Mouse (Mus musculus) hindbrain, postnatal 0 days (tissue): ENCODE results near the gene Kcnk18. TPM values are rescaled to one million over a fixed set of nuclear protein-coding genes. Genes with fewer than 3 reads are reported as not detected.

ENCODE experiments used
- ATAC-seq: fragments of 200-750 bp; cut with Nextera tagmentation; 2 replicates; pipeline ENCODE4 v1.8.0; 2017; ENCODE audit warnings: mild to moderate bottlenecking, moderate TSS enrichment, moderate library complexity
- DNase-seq: peaks from one replicate; pipeline ENCODE4 v3.0.0-alpha.2; 2015; ENCODE audit warnings: low spot score
- H3K27ac ChIP-seq: fragments of 300-500 bp; sonication (generic); 2 replicates; pipeline ENCODE4 v1.5.1; 2014; ENCODE audit warnings: mild to moderate bottlenecking
- H3K27me3 ChIP-seq: fragments of 300-500 bp; sonication (generic); 2 replicates; pipeline ENCODE4 v1.6.1; 2014; ENCODE audit warnings: low read length, mixed read lengths; ENCODE audit not compliant: insufficient read depth
- H3K36me3 ChIP-seq: fragments of 300-500 bp; sonication (generic); 2 replicates; pipeline ENCODE4 v1.6.1; 2014; ENCODE audit warnings: low read length, mixed read lengths; ENCODE audit not compliant: insufficient read depth
- H3K4me1 ChIP-seq: fragments of 300-500 bp; sonication (generic); 2 replicates; pipeline ENCODE4 v1.6.1; 2014; ENCODE audit warnings: antibody characterized with exemption, low read length, mixed read lengths; ENCODE audit not compliant: insufficient read depth
- H3K4me2 ChIP-seq: fragments of 300-500 bp; sonication (generic); 2 replicates; pipeline ENCODE4 v1.6.1; 2014; ENCODE audit warnings: low read depth, mild to moderate bottlenecking, low read length, moderate library complexity, mixed read lengths
- H3K4me3 ChIP-seq: fragments of 300-500 bp; sonication (generic); 2 replicates; pipeline ENCODE4 v1.5.1; 2014; ENCODE audit warnings: low read length
- H3K9ac ChIP-seq: fragments of 300-500 bp; sonication (generic); replicated peaks from 2 replicates; pipeline ENCODE4 v1.6.1; 2014; ENCODE audit warnings: mild to moderate bottlenecking, low read length, moderate library complexity, mixed read lengths
- H3K9me3 ChIP-seq: fragments of 300-500 bp; sonication (generic); 2 replicates; pipeline ENCODE4 v1.6.1; 2016; ENCODE audit warnings: low read length, mixed read lengths
- CTCF ChIP-seq: IDR thresholded peaks from 2 replicates; pipeline ENCODE4 v1.5.1; 2016; ENCODE audit warnings: antibody characterized with exemption, control low read depth, low read depth
- WGBS: fragments of 180-500 bp; shearing (Covaris S2); extraction: QIAGEN DNeasy Blood & Tissue Kit; methylation state at CpG from one replicate; pipeline ENCODE4 v1.1.7; 2014; 5-methylcytosine and 5-hydroxymethylcytosine counted together
- polyA plus RNA-seq: library from polyadenylated mRNA; unstranded; fragments of >200 nt; fragmentation: Nextera tagmentation; extraction: Ambion mirVana; gene quantifications from 2 replicates; pipeline ENCODE4 v1.2.1, GENCODE M21; 2015
- total RNA-seq: library from RNA; depleted of rRNA; stranded (reverse); fragments of >200 nt; gene quantifications from 2 replicates; pipeline ENCODE4 v1.2.3, GENCODE M21; 2014

Gene Kcnk18
- total and polyA plus RNA-seq, 2 experiments from 2014 or later, result not detected

DNA sequence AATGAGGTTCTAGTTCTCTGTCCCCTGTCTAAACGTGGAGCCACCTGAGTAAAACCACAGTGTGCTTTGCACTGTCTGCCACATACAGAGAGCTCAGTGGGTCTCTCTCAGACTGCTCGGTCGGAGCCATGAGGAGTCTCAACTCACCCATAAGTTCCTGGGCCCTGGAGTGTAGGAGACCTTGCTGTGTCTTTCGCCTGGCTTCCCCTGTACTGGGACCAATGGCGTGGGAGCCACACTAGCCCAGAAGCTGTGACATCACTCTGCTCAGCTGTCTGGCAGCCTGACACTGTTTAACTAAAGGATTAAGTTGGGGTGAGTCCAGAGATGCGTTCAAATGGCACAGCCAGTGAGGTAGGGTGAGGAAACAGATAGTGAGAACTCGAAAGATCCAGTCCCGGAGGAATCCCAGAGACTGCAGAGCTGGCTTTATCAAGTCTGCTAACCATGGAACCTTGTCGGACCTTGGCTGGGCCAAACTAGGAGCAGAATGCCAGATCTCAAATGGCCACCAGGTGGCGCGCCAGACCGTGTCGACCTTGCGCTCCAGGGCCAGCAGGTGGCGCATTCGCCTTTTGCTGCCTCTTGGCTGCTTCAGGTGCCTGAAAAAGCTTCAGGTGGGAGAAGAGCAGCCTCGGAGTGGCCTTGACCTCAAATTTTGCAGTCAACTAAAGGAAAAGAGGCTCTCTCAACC lies 20.3 kb downstream of the Kcnk18 start:
- Histone ChIP-seq H3K4me1 (no peaks in the 10 kb centered on the region), H3K4me2 (no peak overlapping the region)

DNA sequence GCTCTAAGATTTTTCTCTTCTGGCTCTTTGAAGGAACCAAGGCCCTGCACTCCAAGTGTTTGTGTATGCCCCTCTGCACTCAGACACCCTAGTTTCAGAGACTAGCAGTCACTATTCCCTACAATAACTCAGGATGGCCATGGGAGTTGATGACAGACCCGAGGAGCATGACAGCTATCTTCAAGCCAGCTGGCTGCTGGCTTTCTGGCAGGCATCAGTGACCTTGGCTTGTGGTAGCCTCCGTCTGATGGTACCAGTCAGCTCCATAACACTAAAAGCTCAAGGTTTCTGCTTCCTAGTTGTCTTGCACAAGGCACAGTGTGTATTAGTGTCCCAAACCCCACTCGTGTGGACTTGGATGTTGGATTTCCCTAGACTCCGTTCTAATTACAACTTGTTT lies 23.0 kb downstream of the Kcnk18 start:
- no peaks in the 10 kb centered on the region for H3K27me3 ChIP-seq
- H3K27ac ChIP-seq, result no peak overlapping the region
- ATAC-seq (no peak), DNase-seq (no peak)
- H3K36me3 ChIP-seq, result no peaks in the 10 kb centered on the region
- no peak overlapping the region for H3K4me2 ChIP-seq
- WGBS, result 85% methylated on average over 4 of the region's 4 CpGs
- no peak for TF ChIP-seq CTCF
- H3K4me3 ChIP-seq, result no peak overlapping the region
- no peaks in the 10 kb centered on the region for H3K9me3 ChIP-seq
- H3K9ac ChIP-seq, result no peak overlapping the region
- H3K4me1 ChIP-seq, result no peaks in the 10 kb centered on the region

More for the DNA sequence above, 20.3 kb downstream of the Kcnk18 start:
- Histone ChIP-seq H3K9me3 (no peaks in the 10 kb centered on the region), H3K27me3 (no peaks in the 10 kb centered on the region), H3K4me3 (no peak overlapping the region), H3K9ac (no peak overlapping the region), H3K36me3 (no peaks in the 10 kb centered on the region), H3K27ac (no peak overlapping the region)
- 26% methylated on average over 17 of the region's 17 CpGs for WGBS
- ATAC-seq (peak; percentile 57), DNase-seq (peak; percentile 90)
- peak; percentile 100 for TF ChIP-seq CTCF

DNA sequence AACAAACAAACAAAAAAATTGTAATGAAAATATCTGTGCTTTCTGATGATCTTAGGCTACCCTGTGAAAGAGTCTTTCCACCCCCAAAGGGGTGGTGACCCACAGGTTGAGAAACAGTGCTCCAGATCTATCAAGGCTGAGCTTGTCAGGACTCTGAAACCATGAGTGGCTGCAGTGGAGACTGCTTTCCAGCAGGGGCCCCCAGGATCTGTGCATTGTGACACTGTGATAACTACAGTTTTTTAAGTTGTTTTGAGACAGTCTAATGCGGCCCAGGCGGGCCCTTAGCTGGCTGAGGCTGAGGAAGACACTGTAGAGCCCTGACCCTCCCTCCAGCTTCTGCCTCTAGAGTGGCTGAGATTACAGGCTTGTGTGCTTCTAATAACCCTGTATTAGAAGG lies 24.0 kb downstream of the Kcnk18 start:
- WGBS, result 87% methylated on average over 2 of the region's 2 CpGs
- Histone ChIP-seq H3K36me3 (no peaks in the 10 kb centered on the region), H3K9me3 (no peaks in the 10 kb centered on the region), H3K27me3 (no peaks in the 10 kb centered on the region), H3K27ac (no peak overlapping the region), H3K4me3 (no peak overlapping the region), H3K4me2 (no peak overlapping the region), H3K9ac (no peak overlapping the region), H3K4me1 (no peaks in the 10 kb centered on the region)
- no peak for TF ChIP-seq CTCF
- ATAC-seq (no peak), DNase-seq (no peak)

DNA sequence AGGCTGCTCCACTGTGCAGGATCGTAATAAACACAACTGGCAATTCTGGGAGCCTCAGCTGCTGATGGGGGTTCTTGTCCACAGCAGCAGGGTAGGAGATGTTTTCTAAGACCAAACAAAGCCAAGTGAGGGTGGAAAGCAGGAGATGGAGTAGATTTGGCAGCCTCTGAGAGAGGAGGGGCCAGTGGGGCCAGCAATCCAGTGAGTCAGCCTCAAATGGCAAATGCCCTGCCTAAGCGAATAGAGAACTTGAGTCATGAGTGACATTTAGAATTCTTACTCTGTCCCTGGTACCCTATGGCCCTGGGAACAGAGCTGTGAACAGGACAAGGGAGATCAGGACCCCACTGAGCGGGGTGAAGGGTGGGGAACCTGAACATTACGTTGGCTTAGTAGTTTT lies 29.1 kb downstream of the Kcnk18 start:
- Histone ChIP-seq H3K9me3 (no peaks in the 10 kb centered on the region), H3K27me3 (no peaks in the 10 kb centered on the region), H3K4me1 (no peaks in the 10 kb centered on the region), H3K27ac (no peak overlapping the region), H3K4me3 (no peak overlapping the region), H3K36me3 (no peaks in the 10 kb centered on the region), H3K9ac (no peak overlapping the region), H3K4me2 (no peak overlapping the region)
- no peak for TF ChIP-seq CTCF
- WGBS, result 80% methylated on average over 4 of the region's 4 CpGs
- no peak for ATAC-seq
- DNase-seq, result no peak

- DNase-seq, result no peak
- peak; percentile 10; the same call in 1 of the 2 replicates for TF ChIP-seq CTCF
- Histone ChIP-seq H3K9ac (no peak overlapping the region), H3K4me2 (no peak overlapping the region), H3K27me3 (no peaks in the 10 kb centered on the region), H3K4me3 (no peak overlapping the region), H3K9me3 (no peaks in the 10 kb centered on the region), H3K27ac (no peak overlapping the region), H3K4me1 (no peaks in the 10 kb centered on the region), H3K36me3 (no peaks in the 10 kb centered on the region)
- no peak for ATAC-seq
- WGBS, result 77% methylated on average over 11 of the region's 11 CpGs
Observed at GRCm38 (mm10) chr19:59248553-59249286, 29.7 kb downstream of the Kcnk18 start.

DNA sequence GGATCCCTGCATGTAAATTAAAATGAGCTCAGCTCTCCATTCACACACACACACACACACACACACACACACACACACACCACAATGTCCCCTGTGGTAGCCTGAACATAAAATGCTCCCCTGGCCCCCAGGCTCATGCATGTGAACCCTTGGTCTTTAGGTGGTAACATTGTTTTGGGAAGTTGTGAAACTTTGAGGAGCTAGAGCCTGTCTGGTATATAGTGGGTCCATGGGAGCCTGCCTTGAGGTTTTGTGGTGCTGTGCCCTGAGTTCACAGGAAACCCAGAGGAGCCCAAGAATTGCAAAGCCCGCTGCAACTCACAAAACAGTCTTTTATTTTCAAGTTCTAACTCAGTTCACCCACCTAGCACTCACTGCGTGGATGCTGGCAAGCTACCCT lies 33.6 kb downstream of the Kcnk18 start:
- Histone ChIP-seq H3K4me1 (no peaks in the 10 kb centered on the region), H3K27me3 (no peaks in the 10 kb centered on the region), H3K27ac (no peak overlapping the region), H3K9ac (no peak overlapping the region), H3K4me2 (no peak overlapping the region), H3K36me3 (no peaks in the 10 kb centered on the region), H3K9me3 (no peaks in the 10 kb centered on the region), H3K4me3 (no peak overlapping the region)
- DNase-seq (no peak), ATAC-seq (no peak)
- 65% methylated on average over 2 of the region's 2 CpGs for whole genome bisulfite sequencing
- no peak for TF ChIP-seq CTCF

DNA sequence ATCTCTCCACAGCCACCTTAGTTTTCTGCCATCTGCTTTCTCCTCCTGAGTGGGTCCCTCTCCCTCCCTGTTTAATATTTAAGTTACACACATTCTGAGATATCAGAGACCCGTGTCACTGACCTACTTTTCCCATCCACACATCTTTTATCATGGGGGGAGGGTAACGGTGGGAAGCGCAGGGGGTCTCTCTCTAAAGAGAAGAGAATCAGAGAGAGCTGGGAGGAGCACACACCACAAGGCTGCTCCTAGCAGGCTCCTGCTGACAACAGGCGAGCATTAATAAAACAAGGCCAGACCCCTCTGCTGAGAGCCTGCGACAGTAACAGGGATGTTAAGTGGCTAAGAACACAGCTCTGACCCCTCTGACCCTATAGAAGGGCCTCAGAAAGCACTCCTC lies 40.6 kb downstream of the Kcnk18 start:
- ATAC-seq (no peak), DNase-seq (no peak)
- H3K9ac ChIP-seq, result no peak overlapping the region
- H3K9me3 ChIP-seq, result no peaks in the 10 kb centered on the region
- no peak overlapping the region for H3K4me3 ChIP-seq
- no peak overlapping the region for H3K27ac ChIP-seq
- H3K36me3 ChIP-seq, result no peaks in the 10 kb centered on the region
- no peak overlapping the region for H3K4me2 ChIP-seq
- no peak for TF ChIP-seq CTCF
- peaks cover 8% of the 10 kb centered on the region for H3K27me3 ChIP-seq
- 34% methylated on average over 5 of the region's 5 CpGs for WGBS
- H3K4me1 ChIP-seq, result peaks cover 5% of the 10 kb centered on the region; the same call in 1 of the 2 replicates
